Mouse (Mus musculus): Measurements from ENCODE around the gene Slc38a4.

- no peak for TF ChIP-seq GATA1 (IDR thresholded peaks at IDR 0.05; ENCODE audit: low read length)
- TF ChIP-seq TAL1 (IDR thresholded peaks at IDR 0.05; ENCODE audit: low read length): no peak
These were observed 92.0 kb downstream of the Slc38a4 start for GRCm38 (mm10) chr15:96963735-96964134.
